Mouse (Mus musculus) layer of hippocampus, adult 2 months (tissue): ENCODE measurements around the gene Asna1. TPM values are rescaled to one million over a fixed set of nuclear protein-coding genes. Genes with fewer than 3 reads are reported as not detected.

Experiments used
- DNase-seq, 2 experiments: peaks; one replicate each; pipeline ENCODE4 v3.0.0; 2022; ENCODE audit warnings: low spot score in 2 of 2
- H3K27ac ChIP-seq: fragments of 200-600 bp; 2 replicates; pipeline ENCODE4 v1.8.1; 2022
- H3K4me3 ChIP-seq: fragments of 200-600 bp; 2 replicates; pipeline ENCODE4 v1.8.1; 2022; ENCODE audit warnings: mild to moderate bottlenecking
- CTCF ChIP-seq: fragments of 200-600 bp; conservative IDR thresholded peaks from 2 replicates; pipeline ENCODE4 v1.8.1; 2022; ENCODE audit warnings: antibody characterized with exemption, mild to moderate bottlenecking, moderate library complexity
- microRNA-seq, 2 experiments: library from miRNA; unstranded; fragments of <30 nt; microRNA quantifications; one replicate each; pipeline ENCODE4 v1.2.0; 2021
- total RNA-seq, 2 experiments: library from RNA; stranded (reverse); gene quantifications; 2 replicates each; pipeline ENCODE4 v1.2.3; 2021

Asna1 gene
- total RNA-seq, 2 experiments from 2014 or later, result 119 to 122 TPM

- no peak for TF ChIP-seq CTCF
- no peak overlapping the region for H3K27ac ChIP-seq
- no peak overlapping the region for H3K4me3 ChIP-seq
- no peak for DNase-seq
These were observed 50.4 kb downstream of the Asna1 start for GRCm38 (mm10) chr8:84974543-84975142.

- DNase-seq, result peak in 1 of 2 experiments; percentile 64
- TF ChIP-seq CTCF, result peak; percentile 92
- Histone ChIP-seq H3K27ac (peak overlapping the region; percentile 2; the same call in 1 of the 2 replicates), H3K4me3 (no peak overlapping the region)
These were observed 51.1 kb downstream of the Asna1 start for GRCm38 (mm10) chr8:84973803-84974542.

GRCm38 (mm10) chr8:84973079-84973478 lies 52.0 kb downstream of the Asna1 start:
- no peak for DNase-seq
- no peak for TF ChIP-seq CTCF
- Histone ChIP-seq H3K27ac (no peak overlapping the region), H3K4me3 (no peak overlapping the region)

GRCm38 (mm10) chr8:84970913-84971312 lies 54.2 kb downstream of the Asna1 start:
- no peak for TF ChIP-seq CTCF
- Histone ChIP-seq H3K27ac (peak overlapping the region; percentile 95; the same call in 1 of the 2 replicates), H3K4me3 (peak overlapping the region; percentile 92)
- DNase-seq, result no peak

GRCm38 (mm10) chr8:84970135-84970790 lies 54.8 kb downstream of the Asna1 start:
- H3K4me3 ChIP-seq, result peak overlapping the region; percentile 92
- no peak for DNase-seq
- no peak for TF ChIP-seq CTCF
- peak overlapping the region; percentile 95 for H3K27ac ChIP-seq

GRCm38 (mm10) chr8:84969241-84970134 lies 55.6 kb downstream of the Asna1 start, which contains the start of the genes Gm49661, Prdx2 and Rnaseh2a:
Gene Gm49661, minus strand, starts transcription at chr8:84969433.
Gene Prdx2, plus strand, starts transcription at chr8:84969587.
Gene Rnaseh2a, minus strand, starts transcription at chr8:84969767.
- no peak for TF ChIP-seq CTCF
- H3K4me3 ChIP-seq, result peak within 1 kb of the TSS; percentile 92

GRCm38 (mm10) chr8:84968650-84969049 lies 56.4 kb downstream of the Asna1 start:
- H3K27ac ChIP-seq, result peak overlapping the region; percentile 95
- TF ChIP-seq CTCF, result no peak
- no peak for DNase-seq
- H3K4me3 ChIP-seq, result peak overlapping the region; percentile 92

More at GRCm38 (mm10) chr8:84969241-84970134, 55.6 kb downstream of the Asna1 start, which contains the start of the genes Gm49661, Prdx2 and Rnaseh2a:
- H3K27ac ChIP-seq, result peak within 1 kb of the TSS; percentile 95
- DNase-seq, result peak; percentile 72 to 75

Small RNA genes lying within 50 kb of the gene (microRNA-seq; reads per million reads assigned to microRNA genes)
- gene Mir7070, result 2.6 reads per million in 2 experiments

Other genes with a start within 250 kb of the Asna1 start
- 100 to 1,000 TPM; 408 to 482 TPM for gene Nfix, start 224.9 kb downstream of the Asna1 start, total RNA-seq
- 10 to 100 TPM; 11.9 TPM for gene Dand5, start 202.5 kb downstream of the Asna1 start, total RNA-seq
- 10 to 100 TPM; 23.3 to 26.1 TPM for gene Gadd45gip1, start 193.8 kb downstream of the Asna1 start, total RNA-seq
- gene Rad23a, start 184.6 kb downstream of the Asna1 start, total RNA-seq, result 10 to 100 TPM; 63.4 to 75.9 TPM
- gene Calr, start 178.3 kb downstream of the Asna1 start, total RNA-seq, result 100 to 1,000 TPM; 457 to 504 TPM
- gene Farsa, start 168.3 kb downstream of the Asna1 start, total RNA-seq, result 10 to 100 TPM; 49.7 to 58.0 TPM
- gene Syce2, start 153.2 kb downstream of the Asna1 start, total RNA-seq, result 10 to 100 TPM; 17.6 to 19.8 TPM
- gene Gcdh, start 131.4 kb downstream of the Asna1 start, total RNA-seq, result 10 to 100 TPM; 37.5 to 41.2 TPM
- not detected for gene Klf1, start 123.4 kb downstream of the Asna1 start, total RNA-seq
- 1 to 10 TPM; 3.9 to 5.7 TPM for gene Dnase2a, start 116.7 kb downstream of the Asna1 start, total RNA-seq
- gene Mast1, start 87.9 kb downstream of the Asna1 start, total RNA-seq, result 10 to 100 TPM; 78.9 to 85.5 TPM
- 1 to 10 TPM; 1.1 TPM for gene Rtbdn, start 78.3 kb downstream of the Asna1 start, total RNA-seq
- gene Gm49661, start 55.8 kb downstream of the Asna1 start, total RNA-seq, result not detected
- gene Prdx2, start 55.7 kb downstream of the Asna1 start, total RNA-seq, result 100 to 1,000 TPM; 323 to 345 TPM
- gene Rnaseh2a, start 55.5 kb downstream of the Asna1 start, total RNA-seq, result 10 to 100 TPM; 43.0 to 46.9 TPM
- 10 to 100 TPM; 57.7 to 63.0 TPM for gene Junb, start 46.6 kb downstream of the Asna1 start, total RNA-seq
- gene Hook2, start 34.7 kb downstream of the Asna1 start, total RNA-seq, result 1 to 10 TPM; 9.2 to 10.0 TPM
- gene Best2, start 10.8 kb downstream of the Asna1 start, total RNA-seq, result not detected
- gene Trir, start 1.5 kb upstream of the Asna1 start, total RNA-seq, result 100 to 1,000 TPM; 125 to 136 TPM
- 100 to 1,000 TPM; 170 to 175 TPM for gene Tnpo2, start 11.6 kb upstream of the Asna1 start, total RNA-seq
- 10 to 100 TPM; 22.6 to 23.5 TPM for gene Fbxw9, start 34.8 kb upstream of the Asna1 start, total RNA-seq
- gene Gm5741, start 42.7 kb upstream of the Asna1 start, total RNA-seq, result not detected
- gene Dhps, start 46.5 kb upstream of the Asna1 start, total RNA-seq, result 10 to 100 TPM; 63.4 to 70.6 TPM
- gene Wdr83os, start 55.5 kb upstream of the Asna1 start, total RNA-seq, result 10 to 100 TPM; 60.8 to 66.3 TPM
- 10 to 100 TPM; 26.7 to 29.0 TPM for gene Wdr83, start 56.0 kb upstream of the Asna1 start, total RNA-seq
- gene Man2b1, start 58.0 kb upstream of the Asna1 start, total RNA-seq, result 10 to 100 TPM; 32.9 to 37.5 TPM
- 1 to 10 TPM; 7.8 to 8.6 TPM for gene Zfp791, start 97.8 kb upstream of the Asna1 start, total RNA-seq
- gene Cks1brt, start 126.6 kb upstream of the Asna1 start, total RNA-seq, result not detected
- gene Olfr371, start 200.7 kb upstream of the Asna1 start, total RNA-seq, result not detected